Mouse (Mus musculus): Measurements from ENCODE around the gene Ucn2. TPM values are rescaled to one million over a fixed set of nuclear protein-coding genes. Genes with fewer than 3 reads are reported as not detected.

Gene Ucn2
- polyA plus RNA-seq, 1 experiment from 2014 or later, result not detected

- no peaks in the 10 kb centered on the region for H3K36me3 ChIP-seq (replicated peaks)
- no peak overlapping the region for H3K27ac ChIP-seq
- H3K4me1 ChIP-seq, result peaks cover 6% of the 10 kb centered on the region
- no peak overlapping the region for H3K9ac ChIP-seq
- H3K27me3 ChIP-seq, result no peaks in the 10 kb centered on the region
- ATAC-seq (ENCODE audit: low FRiP score), result no peak
- no peaks in the 10 kb centered on the region for H3K9me3 ChIP-seq
- no peak overlapping the region for H3K4me3 ChIP-seq (replicated peaks)
- no peak overlapping the region for H3K4me2 ChIP-seq
- 86% methylated on average over 19 of the region's 19 CpGs for WGBS
Measured at GRCm38 (mm10) chr9:108998287-108999166, 12.7 kb downstream of the Ucn2 start.

- ATAC-seq (ENCODE audit: low FRiP score), result no peak
- WGBS, result 87% methylated on average over 4 of the region's 4 CpGs
- no peak overlapping the region for H3K9ac ChIP-seq
Measured at GRCm38 (mm10) chr9:108999167-108999526, 13.3 kb downstream of the Ucn2 start.

GRCm38 (mm10) chr9:109000726-109001125 lies 14.9 kb downstream of the Ucn2 start:
- WGBS, result 13% methylated on average over 3 of the region's 3 CpGs
- Histone ChIP-seq H3K4me1 (peaks cover 6% of the 10 kb centered on the region), H3K36me3 (replicated peaks) (no peaks in the 10 kb centered on the region; the same call in 1 of the 2 replicates), H3K4me2 (no peak overlapping the region), H3K9me3 (no peaks in the 10 kb centered on the region), H3K27me3 (no peaks in the 10 kb centered on the region), H3K27ac (no peak overlapping the region), H3K4me3 (replicated peaks) (no peak overlapping the region), H3K9ac (no peak overlapping the region)
- peak; percentile 63; the same call in 1 of the 2 replicates for ATAC-seq (ENCODE audit: low FRiP score)

More at GRCm38 (mm10) chr9:108999167-108999526, 13.3 kb downstream of the Ucn2 start:
- Histone ChIP-seq H3K27ac (no peak overlapping the region), H3K4me1 (peaks cover 6% of the 10 kb centered on the region), H3K36me3 (replicated peaks) (no peaks in the 10 kb centered on the region), H3K4me2 (no peak overlapping the region), H3K9me3 (no peaks in the 10 kb centered on the region), H3K4me3 (replicated peaks) (no peak overlapping the region), H3K27me3 (no peaks in the 10 kb centered on the region)

GRCm38 (mm10) chr9:109003201-109003600 lies 17.4 kb downstream of the Ucn2 start:
- no peak overlapping the region for H3K4me3 ChIP-seq (replicated peaks)
- no peaks in the 10 kb centered on the region for H3K27me3 ChIP-seq
- H3K4me1 ChIP-seq, result peaks cover 6% of the 10 kb centered on the region
- no peak overlapping the region for H3K9ac ChIP-seq
- ATAC-seq (ENCODE audit: low FRiP score), result no peak
- H3K36me3 ChIP-seq (replicated peaks), result peaks cover under 1% of the 10 kb centered on the region; the same call in 1 of the 2 replicates
- no peak overlapping the region for H3K4me2 ChIP-seq
- no peak overlapping the region for H3K27ac ChIP-seq
- WGBS, result 53% methylated on average over 2 of the region's 2 CpGs
- H3K9me3 ChIP-seq, result no peaks in the 10 kb centered on the region

DNA sequence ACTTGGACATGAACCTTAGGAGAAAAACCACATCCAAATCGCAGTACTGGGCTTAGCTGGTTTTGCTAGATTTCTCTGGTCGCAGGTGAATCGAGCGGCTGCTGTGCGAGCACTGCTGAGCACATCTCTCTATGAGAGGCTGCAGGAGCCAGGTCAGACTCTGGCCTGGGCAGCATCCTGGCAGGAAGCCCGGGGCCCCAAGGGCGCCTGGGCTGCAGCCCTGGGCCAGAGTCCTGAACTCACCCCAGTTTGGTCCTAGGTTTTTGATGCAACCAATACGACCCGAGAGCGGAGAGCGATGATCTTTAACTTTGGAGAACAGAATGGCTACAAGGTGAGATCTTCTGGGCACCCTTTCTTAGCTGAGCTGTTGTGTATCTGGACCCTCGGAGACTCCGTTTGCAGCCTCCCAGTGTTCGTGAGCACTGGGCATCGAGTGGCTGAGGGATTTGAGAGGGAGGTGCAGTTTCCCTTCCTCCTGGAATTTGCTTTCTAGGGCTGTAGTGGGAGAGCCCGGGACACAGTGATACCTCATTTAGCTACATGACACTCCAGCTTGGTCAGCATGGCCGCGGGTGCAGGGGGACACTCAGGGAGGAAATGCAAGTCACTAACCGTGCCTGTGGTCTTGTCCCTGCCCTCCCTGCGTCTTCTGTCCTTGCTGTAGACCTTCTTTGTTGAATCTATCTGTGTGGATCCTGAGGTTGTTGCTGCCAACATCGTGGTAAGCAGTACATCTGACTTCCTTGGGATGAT lies 21.4 kb downstream of the Ucn2 start:
- 85% methylated on average over 21 of the region's 21 CpGs for WGBS
- H3K27ac ChIP-seq, result no peak overlapping the region
- no peaks in the 10 kb centered on the region for H3K27me3 ChIP-seq
- no peaks in the 10 kb centered on the region; the same call in 1 of the 2 replicates for H3K4me1 ChIP-seq
- no peak overlapping the region for H3K4me3 ChIP-seq (replicated peaks)
- no peak overlapping the region for H3K9ac ChIP-seq
- no peak overlapping the region for H3K4me2 ChIP-seq
- H3K36me3 ChIP-seq (replicated peaks), result peaks cover 4% of the 10 kb centered on the region; the same call in 1 of the 2 replicates
- no peaks in the 10 kb centered on the region for H3K9me3 ChIP-seq
- no peak for ATAC-seq (ENCODE audit: low FRiP score)

- H3K4me2 ChIP-seq, result no peak overlapping the region
Measured at GRCm38 (mm10) chr9:109008081-109008480, 22.3 kb downstream of the Ucn2 start.

GRCm38 (mm10) chr9:109008994-109009635 lies 23.3 kb downstream of the Ucn2 start:
- Histone ChIP-seq H3K4me3 (replicated peaks) (no peak overlapping the region), H3K9ac (no peak overlapping the region), H3K4me2 (no peak overlapping the region), H3K27me3 (no peaks in the 10 kb centered on the region), H3K9me3 (no peaks in the 10 kb centered on the region), H3K36me3 (replicated peaks) (peaks cover 4% of the 10 kb centered on the region; the same call in 1 of the 2 replicates), H3K4me1 (no peaks in the 10 kb centered on the region; the same call in 1 of the 2 replicates), H3K27ac (no peak overlapping the region)
- ATAC-seq (ENCODE audit: low FRiP score), result no peak
- WGBS, result 76% methylated on average over 9 of the region's 10 CpGs

More at GRCm38 (mm10) chr9:109008081-109008480, 22.3 kb downstream of the Ucn2 start:
- no peak overlapping the region for H3K27ac ChIP-seq
- H3K4me1 ChIP-seq, result no peaks in the 10 kb centered on the region; the same call in 1 of the 2 replicates
- ATAC-seq (ENCODE audit: low FRiP score), result no peak
- no peaks in the 10 kb centered on the region for H3K9me3 ChIP-seq
- WGBS, result 82% methylated on average over 9 of the region's 9 CpGs
- no peak overlapping the region for H3K4me3 ChIP-seq (replicated peaks)
- no peak overlapping the region for H3K9ac ChIP-seq
- peaks cover 4% of the 10 kb centered on the region; the same call in 1 of the 2 replicates for H3K36me3 ChIP-seq (replicated peaks)
- H3K27me3 ChIP-seq, result no peaks in the 10 kb centered on the region

GRCm38 (mm10) chr9:109009636-109010315 lies 24.0 kb downstream of the Ucn2 start:
- no peak overlapping the region for H3K9ac ChIP-seq
- no peak overlapping the region for H3K4me2 ChIP-seq
- no peaks in the 10 kb centered on the region for H3K27me3 ChIP-seq
- no peak for ATAC-seq (ENCODE audit: low FRiP score)
- no peak overlapping the region for H3K27ac ChIP-seq
- H3K4me1 ChIP-seq, result no peaks in the 10 kb centered on the region; the same call in 1 of the 2 replicates
- no peak overlapping the region for H3K4me3 ChIP-seq (replicated peaks)
- no peaks in the 10 kb centered on the region for H3K9me3 ChIP-seq
- H3K36me3 ChIP-seq (replicated peaks), result peaks cover 4% of the 10 kb centered on the region; the same call in 1 of the 2 replicates
- WGBS, result 71% methylated on average over 17 of the region's 17 CpGs

DNA sequence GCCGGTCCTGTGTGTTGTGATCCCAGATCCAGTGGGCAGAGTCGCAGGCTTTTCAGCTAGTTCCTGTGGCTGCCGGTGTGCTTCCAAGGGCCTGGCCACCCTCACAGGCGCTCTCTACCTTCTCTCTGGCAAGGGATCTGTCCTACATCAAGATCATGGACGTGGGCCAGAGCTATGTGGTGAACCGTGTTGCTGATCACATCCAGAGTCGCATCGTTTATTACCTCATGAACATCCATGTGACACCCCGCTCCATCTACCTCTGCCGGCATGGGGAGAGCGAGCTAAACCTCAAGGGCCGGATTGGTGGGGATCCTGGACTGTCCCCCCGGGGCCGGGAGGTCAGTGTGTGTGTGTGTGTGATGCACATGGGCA lies 24.5 kb downstream of the Ucn2 start:
- no peak overlapping the region for H3K4me2 ChIP-seq
- 0 out of 2 replicates have a peak, but pooled peaks cover 4% of the 10 kb centered on the region for H3K36me3 ChIP-seq (replicated peaks)
- H3K9me3 ChIP-seq, result no peaks in the 10 kb centered on the region
- H3K27me3 ChIP-seq, result no peaks in the 10 kb centered on the region
- H3K27ac ChIP-seq, result no peak overlapping the region
- H3K4me3 ChIP-seq (replicated peaks), result no peak overlapping the region
- 89% methylated on average over 14 of the region's 14 CpGs for WGBS
- no peak overlapping the region for H3K9ac ChIP-seq
- no peak for ATAC-seq (ENCODE audit: low FRiP score)
- H3K4me1 ChIP-seq, result no peaks in the 10 kb centered on the region; the same call in 1 of the 2 replicates

DNA sequence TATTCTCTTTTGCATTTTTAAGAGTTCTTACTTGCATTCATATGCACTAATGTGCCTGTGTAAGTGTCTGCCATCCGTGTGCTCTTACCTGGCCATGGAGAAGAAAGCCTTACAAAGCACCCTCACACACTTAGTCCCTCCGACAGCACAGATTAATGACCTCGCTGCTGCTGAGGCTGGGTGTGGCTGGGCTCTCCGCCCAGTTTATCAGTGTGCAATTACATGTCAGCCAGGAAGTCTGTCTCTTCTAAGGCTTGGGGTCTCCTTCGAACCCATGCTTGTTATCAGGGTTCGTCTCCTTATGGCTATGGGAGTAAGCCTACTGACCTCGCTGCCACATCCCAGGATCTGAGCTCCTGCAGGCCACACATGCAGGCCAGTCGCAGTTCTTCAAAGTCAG lies 29.6 kb downstream of the Ucn2 start:
- Histone ChIP-seq H3K4me1 (no peaks in the 10 kb centered on the region), H3K9me3 (no peaks in the 10 kb centered on the region), H3K9ac (no peak overlapping the region), H3K4me3 (replicated peaks) (no peak overlapping the region), H3K27me3 (no peaks in the 10 kb centered on the region), H3K27ac (no peak overlapping the region), H3K36me3 (replicated peaks) (no peaks in the 10 kb centered on the region), H3K4me2 (no peak overlapping the region)
- no peak for ATAC-seq (ENCODE audit: low FRiP score)
- WGBS, result 85% methylated on average over 8 of the region's 8 CpGs

GRCm38 (mm10) chr9:109016973-109017604 lies 31.3 kb downstream of the Ucn2 start:
- no peak overlapping the region for H3K4me2 ChIP-seq
- WGBS, result 78% methylated on average over 11 of the region's 11 CpGs
- ATAC-seq (ENCODE audit: low FRiP score), result no peak
- no peaks in the 10 kb centered on the region for H3K4me1 ChIP-seq
- no peaks in the 10 kb centered on the region for H3K9me3 ChIP-seq
- H3K27me3 ChIP-seq, result no peaks in the 10 kb centered on the region
- no peak overlapping the region for H3K4me3 ChIP-seq (replicated peaks)
- no peak overlapping the region for H3K27ac ChIP-seq
- no peak overlapping the region for H3K9ac ChIP-seq
- no peaks in the 10 kb centered on the region for H3K36me3 ChIP-seq (replicated peaks)

Measured in forebrain, embryonic 12.5 days (tissue).